Mouse (Mus musculus) stomach, postnatal 0 days (tissue): Measurements from ENCODE around the gene Fkbp1b. TPM values are rescaled to one million over a fixed set of nuclear protein-coding genes. Genes with fewer than 3 reads are reported as not detected.
"Not testable (repeated sequence)": the region's sequence is repeated elsewhere in the genome, so short reads cannot be mapped to it uniquely, and the experiment has no call there.

Experiments used
- ATAC-seq: fragments of 200-750 bp; cut with Nextera tagmentation; 2 replicates; pipeline ENCODE4 v1.8.0; 2017; ENCODE audit not compliant: low FRiP score, low TSS enrichment
- DNase-seq: peaks from one replicate; pipeline ENCODE4 v3.0.0-alpha.2; 2016; ENCODE audit warnings: low spot score
- H3K27ac ChIP-seq: fragments of 300-500 bp; sonication (generic); replicated peaks from 2 replicates; pipeline ENCODE4 v1.5.1; 2014; ENCODE audit warnings: mild to moderate bottlenecking, control low read depth
- H3K27me3 ChIP-seq: fragments of 300-500 bp; sonication (generic); 2 replicates; pipeline ENCODE4 v1.6.1; 2014; ENCODE audit warnings: low read length; ENCODE audit not compliant: control insufficient read depth, insufficient read depth
- H3K36me3 ChIP-seq: fragments of 300-500 bp; sonication (generic); 2 replicates; pipeline ENCODE4 v1.6.1; 2014; ENCODE audit warnings: low read length, mixed read lengths; ENCODE audit not compliant: control insufficient read depth, insufficient read depth
- H3K4me1 ChIP-seq: fragments of 300-500 bp; sonication (generic); replicated peaks from 2 replicates; pipeline ENCODE4 v1.6.1; 2014; ENCODE audit warnings: antibody characterized with exemption; ENCODE audit not compliant: control insufficient read depth, insufficient read depth
- H3K4me2 ChIP-seq: fragments of 300-500 bp; sonication (generic); replicated peaks from 2 replicates; pipeline ENCODE4 v1.6.1; 2014; ENCODE audit warnings: low read depth, mild to moderate bottlenecking, control low read depth, moderate library complexity
- H3K4me3 ChIP-seq: fragments of 300-500 bp; sonication (generic); 2 replicates; pipeline ENCODE4 v1.5.1; 2014; ENCODE audit warnings: low read depth, low read length, control low read depth
- H3K9ac ChIP-seq: fragments of 300-500 bp; sonication (generic); 2 replicates; pipeline ENCODE4 v1.6.1; 2014; ENCODE audit warnings: mild to moderate bottlenecking, low read length, control low read depth, mixed read lengths
- H3K9me3 ChIP-seq: fragments of 300-500 bp; sonication (generic); 2 replicates; pipeline ENCODE4 v1.6.1; 2016; ENCODE audit warnings: low read length; ENCODE audit not compliant: control insufficient read depth
- CTCF ChIP-seq: IDR thresholded peaks from 2 replicates; pipeline ENCODE4 v1.5.1; 2016; ENCODE audit warnings: antibody characterized with exemption, low read depth, mild to moderate bottlenecking, moderate library complexity
- EP300 ChIP-seq: optimal IDR thresholded peaks from 2 replicates; pipeline ENCODE3; 2016; ENCODE audit warnings: antibody characterized with exemption
- WGBS: fragments of 180-500 bp; shearing (Covaris S2); extraction: QIAGEN DNeasy Blood & Tissue Kit; methylation state at CpG from one replicate; pipeline ENCODE4 v1.1.7; 2014; 5-methylcytosine and 5-hydroxymethylcytosine counted together
- polyA plus RNA-seq: library from polyadenylated mRNA; unstranded; fragments of >200 nt; fragmentation: Nextera tagmentation; extraction: Ambion mirVana; gene quantifications from 2 replicates; pipeline ENCODE4 v1.2.1, GENCODE M21; 2015

Gene Fkbp1b
- 7.7 and 8.3 TPM in 2 replicates for polyA plus RNA-seq

DNA sequence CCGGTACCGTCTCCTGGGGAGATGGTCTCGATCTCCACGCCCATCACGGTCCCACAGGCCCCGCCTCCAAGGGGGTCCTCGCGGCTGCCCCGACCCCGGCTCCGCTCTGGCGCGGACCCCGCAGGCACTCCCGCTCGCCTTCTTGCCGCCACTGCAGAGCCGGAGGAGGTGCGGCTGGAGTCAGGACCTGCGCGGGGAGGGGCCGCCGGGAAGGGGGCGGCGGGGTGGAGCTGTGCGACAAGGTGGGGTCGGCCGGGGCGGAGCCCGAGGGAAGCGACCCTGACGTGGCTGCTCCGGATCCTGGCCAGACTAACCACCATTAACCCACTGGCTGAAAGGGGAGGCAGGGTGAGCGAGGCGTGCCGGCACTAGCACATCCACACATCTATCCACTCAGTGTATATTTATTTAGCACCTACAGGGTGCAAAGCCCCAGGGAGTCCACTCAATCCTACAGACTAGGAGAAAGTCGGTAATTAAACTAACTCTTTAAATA is at the start of gene Fkbp1b:
Gene Fkbp1b (minus strand): TSS at position 200 of the 496 bp plus-strand sequence.
- Histone ChIP-seq H3K4me2 (peak within 1 kb of the TSS; percentile 100), H3K36me3 (no peaks in the 10 kb centered on the region), H3K27ac (no peak within 1 kb of the TSS), H3K9me3 (no peaks in the 10 kb centered on the region), H3K4me1 (no peaks in the 10 kb centered on the region; the same call in 1 of the 2 replicates), H3K27me3 (no peaks in the 10 kb centered on the region), H3K9ac (peak within 1 kb of the TSS; percentile 67), H3K4me3 (peak within 1 kb of the TSS; percentile 69)
- peak; percentile 47 for ATAC-seq
- no peak for TF ChIP-seq CTCF
- DNase-seq, result peak; percentile 58
- 0% methylated on average over 33 of the region's 37 CpGs for WGBS

DNA sequence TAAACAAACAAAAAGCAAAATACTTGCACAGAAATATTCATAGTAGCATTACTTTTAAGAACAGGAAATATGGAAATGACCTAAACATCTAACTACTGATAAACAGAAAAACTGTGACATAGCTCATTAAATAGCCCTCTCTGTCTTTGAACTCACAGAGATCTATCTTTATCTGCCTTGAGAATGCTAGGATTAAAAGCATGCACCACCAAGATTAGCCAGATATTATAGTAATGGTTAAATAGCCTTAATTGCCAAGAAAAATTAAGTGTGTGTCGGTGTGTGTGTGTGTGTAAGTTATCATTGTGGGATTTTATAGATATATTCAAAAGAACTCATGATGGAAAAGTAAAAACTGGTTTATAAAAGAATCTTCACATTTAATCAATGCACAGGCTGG is 48.5 kb upstream of the Fkbp1b start:
- Histone ChIP-seq H3K9ac (no peak overlapping the region), H3K27me3 (no peaks in the 10 kb centered on the region), H3K36me3 (no peaks in the 10 kb centered on the region), H3K4me3 (no peak overlapping the region), H3K4me2 (no peak overlapping the region), H3K27ac (no peak overlapping the region), H3K9me3 (no peaks in the 10 kb centered on the region), H3K4me1 (no peaks in the 10 kb centered on the region)
- TF ChIP-seq CTCF, result no peak
- TF ChIP-seq EP300, result no peak
- WGBS, result 94% methylated on average over 1 of the region's 1 CpGs
- no peak for ATAC-seq
- no peak for DNase-seq

DNA sequence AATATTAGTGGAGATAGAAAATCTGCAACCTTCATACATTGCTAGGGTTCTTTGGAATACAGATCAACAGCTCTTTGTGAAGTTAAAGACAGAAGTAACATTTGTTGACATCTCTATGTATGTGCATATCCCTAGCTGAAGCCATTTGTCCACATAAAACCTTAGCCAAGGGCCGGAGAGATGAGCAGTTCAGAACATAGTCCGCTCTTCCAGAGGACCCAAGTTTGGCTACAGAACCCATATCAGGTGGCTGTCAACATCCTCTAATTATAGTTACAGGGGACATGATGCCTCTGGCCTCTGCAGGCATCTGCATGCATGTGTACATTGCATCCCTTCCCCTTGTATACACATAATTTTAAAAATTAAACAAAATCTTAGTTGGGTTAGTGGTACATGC is 47.9 kb upstream of the Fkbp1b start:
- H3K36me3 ChIP-seq, result no peaks in the 10 kb centered on the region
- DNase-seq, result no peak
- H3K4me2 ChIP-seq, result no peak overlapping the region
- no peak for ATAC-seq
- no peaks in the 10 kb centered on the region for H3K9me3 ChIP-seq
- no peak overlapping the region for H3K27ac ChIP-seq
- H3K27me3 ChIP-seq, result no peaks in the 10 kb centered on the region
- no peak overlapping the region for H3K9ac ChIP-seq
- no peaks in the 10 kb centered on the region for H3K4me1 ChIP-seq
- TF ChIP-seq CTCF, result no peak
- 97% methylated on average over 2 of the region's 2 CpGs for WGBS
- H3K4me3 ChIP-seq, result no peak overlapping the region

DNA sequence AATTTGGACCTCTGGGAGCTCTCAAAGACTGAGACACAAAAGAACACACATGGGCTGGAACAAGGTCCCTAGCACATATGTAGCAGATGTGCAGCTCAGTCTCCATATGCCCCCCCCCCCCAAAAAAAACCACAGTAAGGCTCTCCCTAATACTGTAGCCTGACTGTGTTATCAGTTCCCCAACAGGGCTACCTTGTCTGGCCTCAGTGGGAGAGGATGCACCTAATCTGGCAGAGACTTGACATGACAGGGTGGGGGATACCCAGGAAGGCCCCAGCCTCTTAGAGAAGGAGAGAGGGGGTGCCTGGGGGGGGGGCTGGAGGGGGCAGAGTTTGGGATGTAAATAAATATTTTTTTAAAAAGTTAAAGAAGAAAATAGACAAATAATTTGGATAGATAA is 47.3 kb upstream of the Fkbp1b start:
- H3K27ac ChIP-seq, result no peak overlapping the region
- DNase-seq (no peak), ATAC-seq (no peak)
- no peaks in the 10 kb centered on the region for H3K4me1 ChIP-seq
- H3K36me3 ChIP-seq, result no peaks in the 10 kb centered on the region
- no peak overlapping the region for H3K9ac ChIP-seq
- no peaks in the 10 kb centered on the region for H3K27me3 ChIP-seq
- H3K4me2 ChIP-seq, result no peak overlapping the region
- no peak overlapping the region for H3K4me3 ChIP-seq
- no peak for TF ChIP-seq CTCF
- no peak for TF ChIP-seq EP300
- no peaks in the 10 kb centered on the region for H3K9me3 ChIP-seq

DNA sequence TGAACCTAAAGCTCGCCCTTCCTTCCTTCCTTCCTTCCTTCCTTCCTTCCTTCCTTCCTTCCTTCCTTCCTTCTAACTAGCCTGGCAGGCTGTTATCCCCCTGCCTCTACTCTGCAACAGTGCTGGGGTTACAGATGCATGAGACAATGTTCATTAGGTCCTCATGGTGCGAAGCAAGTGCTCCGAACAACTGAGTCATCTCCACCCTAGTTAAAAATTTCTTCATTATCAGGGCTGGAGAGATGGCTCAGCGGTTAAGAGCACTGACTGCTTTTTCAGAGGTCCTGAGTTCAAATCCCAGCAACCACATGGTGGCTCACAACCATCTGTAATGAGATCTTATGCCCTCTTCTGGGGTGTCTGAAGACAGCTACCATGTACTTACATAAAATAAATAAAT is 45.2 kb upstream of the Fkbp1b start:
- not testable (repeated sequence) for H3K27ac ChIP-seq, DNase-seq, H3K27me3 ChIP-seq, ATAC-seq, H3K36me3 ChIP-seq, H3K4me2 ChIP-seq, H3K9ac ChIP-seq, H3K4me1 ChIP-seq, H3K9me3 ChIP-seq, H3K4me3 ChIP-seq
- 100% methylated on average over 4 of the region's 4 CpGs for WGBS

DNA sequence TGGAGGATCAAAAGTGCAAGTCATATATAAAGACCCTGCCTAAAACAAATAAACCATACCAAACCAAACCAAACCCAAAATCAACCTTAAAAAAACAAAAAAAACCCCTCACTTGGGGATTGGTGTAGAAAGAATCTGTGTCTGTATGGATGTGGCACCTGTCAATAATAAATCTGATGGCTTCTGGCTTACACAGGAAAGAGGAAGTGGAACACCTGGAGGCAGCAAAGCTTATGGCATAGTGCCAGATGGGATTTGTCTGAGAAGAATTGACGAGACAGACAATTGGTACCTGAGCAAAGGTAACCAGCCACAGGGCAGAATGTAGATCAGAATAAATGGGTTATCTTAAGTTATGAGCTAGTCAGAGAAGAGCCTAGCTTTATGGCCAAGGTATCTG is 43.7 kb upstream of the Fkbp1b start:
- no peak overlapping the region for H3K4me3 ChIP-seq
- no peak overlapping the region for H3K27ac ChIP-seq
- TF ChIP-seq EP300 (no peak), CTCF (no peak)
- DNase-seq (no peak), ATAC-seq (no peak)
- 24% methylated on average over 1 of the region's 1 CpGs for WGBS
- H3K9ac ChIP-seq, result no peak overlapping the region
- H3K4me1 ChIP-seq, result no peaks in the 10 kb centered on the region
- no peaks in the 10 kb centered on the region for H3K36me3 ChIP-seq
- no peaks in the 10 kb centered on the region for H3K27me3 ChIP-seq
- H3K4me2 ChIP-seq, result no peak overlapping the region
- no peaks in the 10 kb centered on the region for H3K9me3 ChIP-seq
